Mouse (Mus musculus) common myeloid progenitor, adult 5-6 weeks (primary cell): Measurements from ENCODE around the gene Olfr1342. TPM values are rescaled to one million over a fixed set of nuclear protein-coding genes. Genes with fewer than 3 reads are reported as not detected.

ENCODE experiments used
- ATAC-seq: replicated peaks from 2 replicates; pipeline ENCODE4 v1.8.0; 2016; ENCODE audit warnings: low read depth, mild to moderate bottlenecking, moderate TSS enrichment, inconsistent platforms; ENCODE audit not compliant: poor library complexity, severe bottlenecking
- total RNA-seq: library from RNA; stranded (forward); fragments of 200-1000, 187-1606 nt; gene quantifications from 2 replicates; pipeline ENCODE4 v1.2.3, GENCODE M21; 2017

Gene Olfr1342
- not detected in 2 replicates for total RNA-seq

GRCm38 (mm10) chr4:118692412-118692973 lies at the start of gene Olfr1342:
Gene Olfr1342, minus strand, starts transcription at chr4:118692756.
- peak; percentile 50 for ATAC-seq

GRCm38 (mm10) chr4:118741881-118742280 lies 49.3 kb upstream of the Olfr1342 start:
- no peak for ATAC-seq

- ATAC-seq: no peak
These were observed 48.6 kb upstream of the Olfr1342 start for GRCm38 (mm10) chr4:118740988-118741698.

GRCm38 (mm10) chr4:118739574-118739973 lies 47.0 kb upstream of the Olfr1342 start:
- no peak for ATAC-seq

GRCm38 (mm10) chr4:118731875-118732274 lies 39.3 kb upstream of the Olfr1342 start, which contains the start of gene Olfr1339:
Gene Olfr1339, plus strand, starts transcription at chr4:118732175.
- no peak for ATAC-seq

- no peak for ATAC-seq
These were observed 29.4 kb upstream of the Olfr1342 start for GRCm38 (mm10) chr4:118721742-118722483.

- no peak for ATAC-seq
These were observed 27.3 kb upstream of the Olfr1342 start, which contains the start of gene Olfr1340 for GRCm38 (mm10) chr4:118719838-118720237. Gene Olfr1340, plus strand, starts transcription at chr4:118720138.

- ATAC-seq: no peak
These were observed 19.1 kb upstream of the Olfr1342 start for GRCm38 (mm10) chr4:118711656-118712055.

GRCm38 (mm10) chr4:118708086-118708485 lies 15.5 kb upstream of the Olfr1342 start:
- ATAC-seq: no peak

- ATAC-seq: no peak
These were observed 10.7 kb upstream of the Olfr1342 start, which contains the start of gene Olfr1341 for GRCm38 (mm10) chr4:118703223-118703622. Gene Olfr1341, plus strand, starts transcription at chr4:118703523.

GRCm38 (mm10) chr4:118693812-118694211 lies 1.3 kb upstream of the Olfr1342 start:
- ATAC-seq: no peak

- ATAC-seq: no peak
These were observed 5.5 kb downstream of the Olfr1342 start for GRCm38 (mm10) chr4:118687086-118687485.

- no peak for ATAC-seq
These were observed 33.9 kb downstream of the Olfr1342 start, which contains the start of gene Olfr62 for GRCm38 (mm10) chr4:118658652-118659051. Gene Olfr62, plus strand, starts transcription at chr4:118658952.

GRCm38 (mm10) chr4:118645234-118645633 lies 47.3 kb downstream of the Olfr1342 start:
- ATAC-seq: peak; percentile 78

- ATAC-seq: no peak
These were observed 50.0 kb downstream of the Olfr1342 start for GRCm38 (mm10) chr4:118642346-118643190.

Other genes starting within 250 kb of the Olfr1342 start
- gene Mpl, start 235.2 kb downstream of the Olfr1342 start, total RNA-seq: 5.8 and 7.3 TPM in 2 replicates
- 7.5 and 8.0 TPM in 2 replicates for gene Tie1, start 202.7 kb downstream of the Olfr1342 start, total RNA-seq
- gene 2610528J11Rik, start 165.8 kb downstream of the Olfr1342 start, total RNA-seq: not detected in 2 replicates
- gene Tmem125, start 148.7 kb downstream of the Olfr1342 start, total RNA-seq: 0.14 TPM in 1 of 2 replicates, not detected in the other
- 0.46 TPM in 1 of 2 replicates, not detected in the other for gene Cfap57, start 72.0 kb downstream of the Olfr1342 start, total RNA-seq
- gene Ebna1bp2, start 72.0 kb downstream of the Olfr1342 start, total RNA-seq: 98.3 and 123 TPM in 2 replicates
- gene Olfr62, start 33.8 kb downstream of the Olfr1342 start, total RNA-seq: not detected in 2 replicates
- not detected in 2 replicates for gene Olfr1341, start 10.8 kb upstream of the Olfr1342 start, total RNA-seq
- not detected in 2 replicates for gene Olfr1340, start 27.4 kb upstream of the Olfr1342 start, total RNA-seq
- gene Olfr1339, start 39.4 kb upstream of the Olfr1342 start, total RNA-seq: not detected in 2 replicates
- not detected in 2 replicates for gene Olfr1338, start 66.0 kb upstream of the Olfr1342 start, total RNA-seq
- gene Olfr1337, start 89.8 kb upstream of the Olfr1342 start, total RNA-seq: not detected in 2 replicates
- not detected in 2 replicates for gene Olfr1335, start 117.2 kb upstream of the Olfr1342 start, total RNA-seq
- not detected in 2 replicates for gene Olfr1333, start 143.5 kb upstream of the Olfr1342 start, total RNA-seq
- not detected in 2 replicates for gene Olfr1331, start 171.9 kb upstream of the Olfr1342 start, total RNA-seq
- not detected in 2 replicates for gene Olfr1330, start 195.8 kb upstream of the Olfr1342 start, total RNA-seq
- not detected in 2 replicates for gene Olfr1329, start 224.7 kb upstream of the Olfr1342 start, total RNA-seq
- gene Olfr1328, start 245.9 kb upstream of the Olfr1342 start, total RNA-seq: not detected in 2 replicates